Mouse (Mus musculus): Measurements from ENCODE around the gene Pdyn.

Gene Pdyn

DNA sequence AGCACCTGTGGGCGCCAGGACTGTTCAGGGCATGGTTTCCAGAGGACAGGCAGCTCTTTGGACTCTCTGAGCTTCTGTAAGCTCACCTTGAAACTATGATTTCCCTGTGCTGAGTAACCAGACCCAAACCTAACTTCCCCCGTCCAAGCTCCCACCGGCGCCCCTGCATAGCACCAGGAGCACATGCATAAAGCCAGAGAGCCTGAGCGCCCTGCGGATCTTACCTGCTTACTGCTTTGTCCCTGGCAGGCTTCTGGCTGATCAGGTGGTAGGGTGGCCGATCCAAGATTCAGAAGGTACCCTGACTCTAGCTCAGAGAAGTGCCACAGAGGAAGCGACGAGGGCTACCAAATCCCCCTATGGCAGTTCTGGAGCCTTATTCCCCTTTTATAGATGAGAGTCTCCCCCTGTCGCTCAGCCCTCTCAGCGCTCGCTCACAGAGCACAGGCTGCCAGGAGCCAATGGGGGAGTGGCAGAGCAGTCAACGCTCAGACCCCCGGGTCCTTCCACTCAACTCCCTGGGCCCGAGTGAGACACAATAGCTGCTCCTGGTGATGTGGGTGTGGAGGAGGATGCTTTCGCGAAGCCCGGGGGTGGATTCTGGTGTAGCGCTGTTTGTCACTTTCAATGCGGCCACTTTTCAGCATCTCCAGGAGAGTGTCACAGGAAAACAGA lies at the start of gene Pdyn:
Gene Pdyn (minus strand): TSS at position 361 of the 675 bp plus-strand sequence.
- CTCF ChIA-PET = no interaction called here

DNA sequence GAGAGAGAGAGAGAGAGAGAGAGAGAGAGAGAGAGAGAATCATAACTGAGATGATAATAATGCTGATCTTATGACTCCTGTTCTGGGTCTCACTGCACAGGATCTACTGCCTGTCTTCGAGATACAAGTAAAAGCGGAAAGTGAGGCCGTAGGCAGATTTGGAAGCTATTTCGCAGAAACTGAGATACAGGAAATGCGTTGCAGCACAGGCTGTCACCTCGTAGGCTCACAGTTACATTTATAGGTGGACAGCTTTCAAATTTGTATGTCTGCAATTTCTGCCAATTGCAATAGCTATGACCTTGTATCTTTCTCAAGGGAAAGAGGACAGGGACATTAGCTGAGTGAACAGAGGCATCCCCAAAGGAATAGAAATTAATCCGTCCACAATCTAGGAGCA lies 42.4 kb upstream of the Pdyn start:
- CTCF ChIA-PET = no interaction called here

DNA sequence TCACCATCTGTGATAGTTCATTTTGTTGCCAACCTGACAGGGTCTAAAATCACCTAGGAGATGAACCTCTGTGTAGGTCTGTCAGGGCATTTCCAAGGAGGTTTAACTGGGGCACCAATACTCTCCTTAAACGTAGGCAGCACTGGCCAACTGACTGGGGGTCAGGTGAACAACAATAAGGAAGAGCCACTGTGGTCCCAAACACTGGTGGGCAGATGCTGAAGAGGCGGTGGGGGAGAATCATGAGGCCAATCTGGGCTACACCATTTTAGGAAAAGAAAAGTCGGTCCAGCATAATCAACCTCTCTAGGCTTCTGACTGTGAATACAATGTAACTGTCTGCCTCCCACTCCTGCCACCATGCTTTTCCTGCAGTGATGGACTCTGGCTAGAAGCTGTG lies 40.9 kb upstream of the Pdyn start:
- CTCF ChIA-PET = no interaction called here

DNA sequence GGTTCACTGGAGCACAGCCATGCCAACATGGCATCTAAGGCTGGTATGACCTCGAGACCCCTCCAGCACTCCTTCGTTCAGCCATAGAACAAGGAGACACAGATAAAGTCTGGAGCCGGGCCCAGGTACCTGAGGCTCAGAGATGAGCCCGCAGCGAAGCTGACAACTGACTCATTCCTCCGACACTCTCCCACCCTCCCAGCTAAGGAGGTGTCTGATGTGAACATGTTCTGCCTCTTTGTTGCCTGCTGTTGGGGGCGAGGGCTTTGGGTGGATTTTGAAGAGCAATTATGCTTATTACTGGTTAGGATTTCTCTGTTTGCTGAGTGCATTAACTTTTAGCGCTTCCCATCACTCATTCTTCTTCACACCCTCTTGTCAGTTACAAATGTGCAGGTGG lies 34.4 kb upstream of the Pdyn start:
- CTCF ChIA-PET = no interaction called here

DNA sequence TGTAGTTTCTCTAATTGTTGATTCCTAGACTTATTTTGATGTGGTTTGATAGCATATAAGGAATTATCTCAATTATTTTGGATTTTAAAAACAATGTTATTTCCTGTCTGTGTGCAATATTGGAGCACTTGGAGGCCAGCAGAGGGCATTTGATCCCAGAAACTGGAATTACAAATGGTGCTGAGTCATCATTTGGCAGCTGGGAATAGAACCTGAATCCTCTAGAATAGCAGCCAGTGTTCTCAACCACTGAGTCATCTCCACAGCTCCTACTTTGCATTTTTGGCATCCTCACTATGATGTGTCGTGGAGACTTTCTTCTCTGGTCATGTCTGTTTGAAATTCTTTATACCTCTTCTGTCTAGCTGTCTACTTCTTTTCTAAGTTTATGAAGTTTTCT lies 30.0 kb upstream of the Pdyn start:
- CTCF ChIA-PET = no interaction called here

DNA sequence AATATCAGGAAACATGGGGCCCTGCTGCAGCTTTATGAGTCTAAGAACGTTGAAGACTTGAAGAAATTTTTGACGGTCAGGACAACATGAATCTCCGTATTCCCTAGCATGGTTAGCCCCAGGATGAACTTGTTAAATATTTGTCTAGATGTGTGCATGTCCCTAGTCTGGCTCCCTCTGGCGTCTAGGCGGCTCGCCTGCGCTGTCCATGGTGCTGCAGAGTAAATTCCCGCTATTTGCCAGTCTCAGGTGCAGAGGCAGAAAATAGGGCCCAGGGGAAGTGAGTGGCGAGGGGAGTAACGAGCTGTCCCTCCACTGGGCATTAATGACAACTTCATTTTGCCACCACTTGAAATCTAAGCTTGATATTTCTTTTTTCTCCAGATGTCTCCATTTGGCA lies 16.0 kb upstream of the Pdyn start:
- CTCF ChIA-PET = no interaction called here

DNA sequence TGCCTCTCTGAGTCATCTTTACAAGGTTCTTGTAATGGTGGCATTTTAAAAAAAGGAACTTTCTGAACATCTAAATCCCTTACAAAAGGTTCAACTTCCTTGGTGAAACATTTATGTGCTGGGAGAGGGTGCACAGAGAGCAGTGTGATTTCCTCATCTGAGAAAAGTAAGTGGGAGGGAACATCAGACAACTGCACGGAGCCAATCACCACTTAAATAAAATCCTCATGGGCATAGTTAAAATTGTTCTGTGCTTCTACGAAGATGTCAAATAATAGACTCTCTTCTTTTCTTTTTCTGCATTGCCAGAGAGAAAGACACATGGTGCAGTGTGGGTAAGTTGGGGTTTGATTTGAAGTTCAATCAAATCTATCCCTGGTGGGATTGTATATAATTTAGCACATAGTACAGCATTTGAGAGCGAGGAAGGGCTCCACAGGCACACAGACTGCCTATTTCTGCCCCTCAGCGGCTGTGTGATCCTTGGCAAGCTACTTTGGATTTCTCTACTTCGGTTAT lies 13.4 kb upstream of the Pdyn start:
- CTCF ChIA-PET = no interaction called here

DNA sequence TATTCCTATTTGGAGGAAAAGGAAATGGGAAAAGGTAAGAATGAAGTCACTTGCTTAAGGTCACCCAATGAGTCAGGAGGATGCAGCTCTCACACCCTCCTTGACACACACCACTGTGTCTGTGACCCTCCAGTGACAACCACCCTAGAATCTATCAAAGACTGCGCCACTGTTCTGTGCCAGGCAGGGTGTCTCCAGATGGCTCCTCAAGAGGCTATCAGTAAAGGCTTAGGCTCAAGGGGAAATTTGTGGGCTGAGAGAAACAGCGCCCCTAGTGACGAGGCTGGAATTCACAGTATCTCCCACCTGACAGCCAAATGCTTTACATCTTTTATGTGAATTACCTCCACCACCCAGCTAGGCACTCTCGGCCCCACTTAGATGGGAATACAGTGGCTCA lies 3.6 kb downstream of the Pdyn start:
- CTCF ChIA-PET = no interaction called here

DNA sequence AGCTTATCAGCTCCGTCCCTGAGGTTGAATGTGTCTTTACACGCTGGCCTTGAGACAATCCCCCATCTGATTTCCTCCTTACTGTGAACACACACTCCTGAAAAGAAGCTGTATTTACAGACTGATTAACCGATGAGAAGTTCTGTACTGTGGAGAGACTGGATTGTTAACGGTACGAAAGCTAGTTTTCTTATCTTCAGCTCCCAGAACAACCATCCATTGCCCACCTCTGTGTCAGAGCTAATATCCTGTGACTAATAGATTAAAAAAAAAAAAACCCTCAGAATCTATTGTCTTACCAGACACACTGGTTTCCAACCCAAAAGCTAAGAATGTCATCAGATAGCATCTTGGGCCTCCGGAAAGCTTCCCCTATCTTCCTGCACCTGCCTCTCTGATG lies 5.3 kb downstream of the Pdyn start:
- CTCF ChIA-PET = interaction anchor here (0.6 kb wide), 1 partner anchor 161 kb away, joined by 13 read pairs; no protein-coding TSS in a partner anchor

DNA sequence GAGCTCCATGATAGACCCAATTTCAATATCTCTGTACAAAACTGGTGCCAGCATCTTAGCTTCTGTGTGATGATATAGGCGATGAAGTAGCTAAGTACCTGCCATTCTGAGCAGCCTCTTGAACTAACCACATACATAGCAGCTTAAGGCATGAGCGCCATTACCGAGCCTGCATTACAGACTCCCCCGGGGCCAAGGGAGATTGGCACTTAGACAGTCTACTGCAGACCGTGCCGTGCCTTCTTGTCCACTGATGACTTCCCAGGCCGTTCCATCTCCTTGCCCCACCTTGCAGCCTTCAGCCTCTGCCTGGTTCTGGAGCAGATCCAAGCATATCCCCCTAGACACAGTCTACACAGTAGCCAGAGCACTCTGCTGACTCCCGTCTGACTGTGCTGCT lies 7.0 kb downstream of the Pdyn start:
- CTCF ChIA-PET = no interaction called here

DNA sequence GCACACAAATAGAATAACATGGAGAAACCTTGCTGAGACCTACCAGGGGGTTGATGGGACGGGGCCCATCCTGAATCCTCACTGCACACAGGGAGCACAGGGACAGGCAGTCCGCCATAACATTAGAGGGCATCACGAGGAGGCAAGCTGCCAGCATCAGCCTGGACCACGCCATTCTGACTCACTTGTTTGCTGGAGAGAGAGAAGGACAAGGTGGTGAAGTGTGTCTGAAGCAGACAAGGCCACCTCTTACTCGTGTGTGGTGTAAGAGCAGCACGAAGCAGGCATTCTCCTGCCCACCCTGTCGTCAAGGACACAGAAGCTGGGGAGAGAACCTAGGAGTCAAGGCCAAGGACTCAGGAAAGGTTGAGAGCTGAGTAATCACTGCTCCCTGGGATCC lies 9.9 kb downstream of the Pdyn start:
- CTCF ChIA-PET = no interaction called here

DNA sequence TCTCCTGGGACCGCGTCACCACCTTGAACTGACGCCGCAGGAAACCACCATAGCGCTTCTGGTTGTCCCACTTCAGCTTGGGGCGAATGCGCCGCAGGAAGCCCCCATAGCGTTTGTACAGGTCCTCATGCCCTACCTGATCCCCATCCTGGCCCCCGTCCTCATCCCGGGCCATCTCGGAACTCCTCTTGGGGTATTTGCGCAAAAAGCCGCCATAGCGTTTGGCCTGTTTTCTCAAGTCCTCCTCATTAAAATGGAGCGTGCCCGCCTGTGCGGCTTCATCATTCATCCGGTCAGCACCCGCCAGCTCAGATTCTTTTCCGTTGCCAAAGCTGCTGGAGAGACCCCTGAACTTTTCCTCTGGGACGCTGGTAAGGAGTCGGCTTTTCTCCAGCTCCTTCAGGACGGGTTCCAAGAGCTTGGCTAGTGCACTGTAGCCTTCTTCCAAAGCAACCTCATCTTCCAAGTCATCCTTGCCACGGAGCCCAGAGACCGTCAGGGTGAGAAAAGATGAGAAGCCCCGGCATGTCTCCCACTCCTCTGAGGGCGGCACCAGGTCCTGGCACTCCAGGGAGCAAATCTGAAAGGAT lies 11.5 kb downstream of the Pdyn start:
- CTCF ChIA-PET = no interaction called here

DNA sequence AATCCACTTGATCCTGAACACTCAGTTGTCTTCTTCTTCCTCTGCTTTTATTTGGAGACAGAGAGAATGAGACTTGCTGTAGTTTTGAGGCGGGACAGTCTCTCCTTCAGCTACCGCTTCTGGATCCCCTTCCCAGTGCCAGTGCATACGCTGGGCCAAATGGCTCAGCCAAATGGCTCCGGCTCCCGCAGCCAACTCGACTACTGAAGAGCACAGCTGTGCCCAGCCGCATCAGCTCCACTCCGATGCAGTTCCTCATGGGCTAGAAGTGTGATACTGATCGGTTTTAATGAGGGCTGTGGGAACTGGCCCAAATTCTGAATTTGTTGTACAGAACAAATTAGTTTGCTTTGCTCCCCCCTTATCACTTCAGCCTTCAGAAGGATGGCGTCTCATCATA lies 12.7 kb downstream of the Pdyn start:
- CTCF ChIA-PET = no interaction called here

DNA sequence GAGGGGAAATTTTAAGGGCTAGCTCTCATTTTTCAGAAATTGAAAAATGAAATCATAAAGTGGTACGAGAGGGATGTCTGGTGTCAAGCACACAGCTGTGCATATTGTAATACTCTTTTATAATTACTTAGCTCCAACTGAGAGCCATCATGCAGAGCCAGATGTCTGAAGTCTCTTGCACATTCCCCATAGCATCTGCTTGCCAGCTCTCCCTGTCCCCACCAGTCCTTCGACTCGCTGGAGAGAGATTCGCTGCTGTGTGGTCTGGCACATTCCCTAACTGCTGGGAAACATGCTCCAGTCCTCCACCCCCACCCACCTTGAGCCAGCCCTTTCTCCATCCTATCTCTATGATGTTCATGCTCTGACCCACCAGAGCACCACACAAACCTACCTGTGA lies 15.6 kb downstream of the Pdyn start:
- CTCF ChIA-PET = no interaction called here

DNA sequence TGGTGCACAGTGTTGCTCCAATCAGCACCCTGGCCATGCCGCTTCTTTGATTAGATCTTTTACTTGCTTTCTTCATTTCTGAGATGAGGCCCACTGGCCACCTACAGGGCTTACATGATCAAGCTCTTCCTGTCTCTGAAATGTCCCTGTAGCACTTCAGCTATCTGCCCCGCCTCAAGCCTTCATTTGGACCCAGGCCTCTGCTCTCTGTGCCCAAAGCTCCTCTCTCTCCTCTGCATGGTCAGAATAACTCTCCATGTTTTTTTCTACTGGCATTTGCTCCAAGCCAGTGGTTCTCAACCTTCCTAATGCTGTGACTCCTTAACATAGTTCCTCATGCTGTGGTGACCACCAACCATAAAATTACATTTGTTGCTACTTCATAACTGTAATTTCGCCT lies 19.4 kb downstream of the Pdyn start:
- CTCF ChIA-PET = interaction anchor here (0.6 kb wide), 1 partner anchor 896 kb away, joined by 3 read pairs; the partner anchor contains the start of gene Oxt

DNA sequence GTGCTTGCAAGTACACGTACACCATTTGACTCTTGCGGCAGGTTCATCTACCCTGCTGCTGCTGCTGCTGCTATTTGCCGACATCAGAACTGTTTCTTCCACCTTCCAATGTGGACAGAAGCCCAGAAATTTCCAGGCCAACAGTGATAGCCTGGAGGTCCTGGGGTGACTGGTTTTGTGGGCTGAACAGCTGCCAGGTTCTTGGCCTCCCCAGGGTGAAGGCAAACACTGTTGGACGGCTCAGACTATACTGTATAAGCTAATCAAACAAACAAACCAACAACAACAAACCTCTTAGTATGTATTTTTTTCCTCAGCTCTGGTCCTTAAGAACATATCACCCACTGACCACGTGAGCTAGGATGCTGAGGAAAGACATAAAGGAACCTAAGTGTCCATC lies 20.6 kb downstream of the Pdyn start:
- CTCF ChIA-PET = no interaction called here

DNA sequence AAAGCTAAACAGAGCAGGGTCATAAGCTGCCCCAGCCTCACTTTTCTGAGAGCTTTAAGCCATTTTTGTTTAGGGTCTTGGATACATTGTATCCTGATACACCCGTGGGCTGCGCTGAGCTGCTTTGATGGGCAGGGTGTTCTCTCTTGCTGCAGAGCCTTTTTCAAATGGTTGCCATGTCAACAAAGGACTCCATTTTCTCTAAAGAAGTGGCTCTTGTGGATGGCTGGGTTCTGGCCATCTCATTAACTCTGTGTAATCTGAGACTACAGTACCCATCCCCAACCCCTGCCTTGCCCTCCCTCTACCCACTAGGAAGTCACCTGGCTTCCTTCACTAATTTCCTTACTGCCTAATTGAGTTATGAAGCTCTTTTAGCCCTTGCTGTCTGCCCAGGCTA lies 22.0 kb downstream of the Pdyn start:
- CTCF ChIA-PET = no interaction called here

DNA sequence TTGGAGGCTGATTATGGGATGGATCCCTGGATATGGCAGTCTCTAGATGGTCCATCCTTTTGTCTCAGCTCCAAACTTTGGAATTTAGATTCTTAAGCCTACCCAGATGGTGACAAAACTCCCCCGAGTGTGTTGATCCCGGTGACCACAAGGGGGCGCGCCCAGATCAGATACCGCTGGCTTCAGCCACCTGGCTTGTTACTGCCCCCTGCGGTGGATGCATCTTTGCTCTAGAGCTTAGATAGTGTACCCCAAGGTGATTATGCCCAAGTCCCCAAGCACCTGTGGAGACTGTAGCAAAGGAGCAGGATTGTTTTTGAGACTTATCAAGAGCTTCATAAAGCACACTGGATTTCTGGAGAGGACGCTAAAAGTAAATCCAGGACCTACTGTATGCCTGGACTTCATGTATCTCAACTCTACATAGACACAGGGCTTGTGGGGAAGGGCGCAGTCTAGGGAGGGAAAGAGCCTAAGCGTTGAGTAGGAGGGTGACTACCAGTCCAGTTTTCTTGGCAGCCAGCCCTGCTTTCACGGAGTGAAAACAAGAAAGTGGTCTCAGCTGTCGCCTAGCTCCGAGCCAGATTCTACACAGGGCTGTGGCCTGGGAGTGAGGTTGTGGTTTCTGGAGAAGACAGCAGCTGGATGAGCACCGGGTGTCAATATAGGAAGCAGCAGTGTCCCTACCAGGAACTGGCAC lies 24.6 kb downstream of the Pdyn start:
- CTCF ChIA-PET = interaction anchor here (0.7 kb wide), 3 partner anchors 117 to 177 kb away, joined by 3 to 5 read pairs (median 3); no protein-coding TSS in a partner anchor

DNA sequence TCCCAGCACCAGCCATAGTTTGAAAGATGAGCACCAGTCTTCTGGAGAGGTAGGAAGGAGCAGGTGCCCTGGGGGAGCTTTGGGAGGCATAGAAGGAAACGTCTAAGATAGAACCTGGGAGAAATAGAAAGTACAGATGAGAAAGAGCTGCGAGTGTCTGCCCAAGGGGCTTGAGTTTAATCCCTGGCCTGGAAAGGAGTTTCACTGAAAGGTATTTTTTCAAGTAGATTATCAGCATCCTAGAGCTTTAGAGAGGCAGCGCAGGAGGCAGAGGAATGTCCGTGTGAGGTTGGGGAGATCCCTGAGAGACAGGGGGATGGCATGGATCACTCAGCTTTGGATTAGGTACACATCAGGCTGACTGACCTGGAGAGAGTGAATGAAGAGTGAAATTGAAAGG lies 27.7 kb downstream of the Pdyn start:
- CTCF ChIA-PET = no interaction called here

DNA sequence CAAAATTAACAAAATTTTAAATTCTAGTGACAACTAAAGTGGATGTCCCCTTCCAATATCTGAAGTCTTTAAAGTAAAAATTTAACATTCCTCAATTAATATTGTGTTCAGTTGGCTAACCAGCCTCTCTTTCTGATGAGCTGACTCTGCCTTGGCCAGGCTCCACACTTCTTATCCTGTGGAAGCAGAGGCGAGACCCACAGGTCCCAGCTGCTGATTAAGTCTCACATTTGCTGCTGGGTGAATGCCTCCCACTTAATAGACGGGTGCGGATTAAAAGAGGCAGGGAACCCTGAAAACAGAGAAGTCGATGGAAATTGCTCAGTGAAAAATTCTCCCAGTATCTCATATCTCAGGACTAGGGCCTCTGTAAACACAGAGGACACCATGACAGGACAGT lies 37.2 kb downstream of the Pdyn start:
- CTCF ChIA-PET = no interaction called here

DNA sequence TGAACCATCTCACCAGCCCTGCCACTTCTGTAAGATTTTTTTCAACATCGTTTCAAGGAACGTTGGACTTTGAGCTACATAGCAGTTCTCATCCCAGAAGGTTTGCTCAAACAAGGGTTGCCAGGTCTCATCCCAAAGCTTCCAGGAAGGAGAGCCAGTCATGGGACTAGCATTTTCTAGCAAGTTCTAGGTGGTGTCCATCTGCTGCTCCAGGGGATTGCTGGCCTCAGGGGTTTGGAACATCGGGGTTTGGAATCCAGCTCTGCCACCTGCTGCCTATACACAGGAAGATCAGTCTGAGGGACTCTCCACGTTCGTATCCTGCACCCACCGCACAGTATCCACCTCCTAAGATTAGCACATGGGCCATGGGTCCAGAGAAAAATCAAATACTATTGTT lies 39.6 kb downstream of the Pdyn start:
- CTCF ChIA-PET = no interaction called here

DNA sequence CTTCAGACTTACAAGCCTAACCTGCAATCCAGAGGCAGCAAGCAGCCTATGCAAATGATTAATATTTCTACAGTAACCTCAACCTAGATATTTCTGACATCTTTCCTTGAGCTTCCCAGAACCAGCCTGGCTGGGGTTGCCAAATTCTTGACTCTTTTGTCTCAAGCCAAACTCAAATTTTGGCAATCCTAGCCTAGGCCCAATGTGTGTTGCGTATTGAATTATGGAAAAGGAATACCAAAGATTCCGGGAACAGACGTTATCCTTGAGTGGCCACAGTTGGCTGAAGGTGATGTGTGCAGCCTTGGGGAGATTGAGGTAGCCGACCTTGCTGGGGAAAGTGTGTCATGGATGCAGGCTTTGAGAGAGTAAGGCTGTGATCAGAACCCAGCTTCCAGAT lies 40.8 kb downstream of the Pdyn start:
- CTCF ChIA-PET = no interaction called here

DNA sequence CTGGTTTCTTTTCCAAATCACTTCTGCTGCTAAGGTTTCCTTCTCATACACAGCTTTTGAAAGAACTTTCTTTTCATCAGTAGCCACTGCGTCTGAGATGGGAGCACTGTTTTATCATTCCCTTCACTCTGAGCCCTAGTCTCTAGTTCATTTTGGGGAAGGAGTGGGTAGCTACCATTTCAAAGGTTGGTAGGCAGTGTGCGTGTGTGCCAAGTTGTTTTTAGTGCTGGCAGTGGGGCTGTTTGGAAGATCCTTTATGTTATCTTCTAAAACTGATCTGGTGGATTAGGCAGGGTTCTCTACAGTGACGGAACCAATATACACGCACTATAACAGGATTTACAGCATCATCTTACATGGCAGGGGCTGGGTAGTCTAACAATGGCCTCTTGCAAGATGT lies 44.6 kb downstream of the Pdyn start:
- CTCF ChIA-PET = no interaction called here
